Mouse (Mus musculus) forebrain, embryonic 14.5 days (tissue): ENCODE data around the gene H2-M10.2. TPM values are rescaled to one million over a fixed set of nuclear protein-coding genes. Genes with fewer than 3 reads are reported as not detected.
"Not testable (repeated sequence)": the region's sequence is repeated elsewhere in the genome, so short reads cannot be mapped to it uniquely, and the experiment has no call there.

Experiments
- ATAC-seq: fragments of 200-750 bp; cut with Nextera tagmentation; 2 replicates; pipeline ENCODE4 v1.8.0; 2017; ENCODE audit warnings: mild to moderate bottlenecking, moderate library complexity
- DNase-seq: peaks from one replicate; pipeline ENCODE4 v3.0.0-alpha.2; 2015; ENCODE audit warnings: low spot score
- H3K27ac ChIP-seq: fragments of 300-500 bp; sonication (generic); 2 replicates; pipeline ENCODE4 v1.5.1; 2014; ENCODE audit warnings: low read depth, mild to moderate bottlenecking, control low read depth, low read length, moderate library complexity
- H3K27me3 ChIP-seq: fragments of 300-500 bp; sonication (generic); replicated peaks from 2 replicates; pipeline ENCODE4 v1.6.1; 2014; ENCODE audit warnings: low read length, control low read depth, mixed read lengths; ENCODE audit not compliant: control insufficient read depth, insufficient read depth
- H3K36me3 ChIP-seq: fragments of 300-500 bp; sonication (generic); 2 replicates; pipeline ENCODE4 v1.6.1; 2014; ENCODE audit warnings: low read length, control low read depth; ENCODE audit not compliant: control insufficient read depth, insufficient read depth
- H3K4me1 ChIP-seq: fragments of 300-500 bp; sonication (generic); 2 replicates; pipeline ENCODE4 v1.6.1; 2014; ENCODE audit warnings: antibody characterized with exemption, low read length, control low read depth; ENCODE audit not compliant: control insufficient read depth, insufficient read depth
- H3K4me2 ChIP-seq: fragments of 300-500 bp; sonication (generic); 2 replicates; pipeline ENCODE4 v1.6.1; 2014; ENCODE audit warnings: mild to moderate bottlenecking, control low read depth, low read length
- H3K4me3 ChIP-seq: fragments of 300-500 bp; sonication (generic); 2 replicates; pipeline ENCODE4 v1.5.1; 2014; ENCODE audit warnings: low read depth, low read length, control low read depth
- H3K9ac ChIP-seq: fragments of 300-500 bp; sonication (generic); 2 replicates; pipeline ENCODE4 v1.6.1; 2014; ENCODE audit warnings: mild to moderate bottlenecking, low read length, control low read depth, moderate library complexity
- H3K9me3 ChIP-seq: fragments of 300-500 bp; sonication (generic); replicated peaks from 2 replicates; pipeline ENCODE4 v1.6.1; 2016; ENCODE audit warnings: low read length, control low read depth, mixed read lengths; ENCODE audit not compliant: control insufficient read depth
- WGBS: fragments of 180-500 bp; shearing (Covaris S2); extraction: QIAGEN DNeasy Blood & Tissue Kit; methylation state at CpG from one replicate; pipeline ENCODE4 v1.1.7; 2014; 5-methylcytosine and 5-hydroxymethylcytosine counted together
- polyA plus RNA-seq: library from polyadenylated mRNA; unstranded; fragments of >200 nt; fragmentation: Nextera tagmentation; extraction: Ambion mirVana; gene quantifications from 2 replicates; pipeline ENCODE4 v1.2.1, GENCODE M21; 2014

H2-M10.2 gene
- polyA plus RNA-seq, 1 experiment from 2014 or later = not detected

GRCm38 (mm10) chr17:36237321-36237921 is 48.9 kb downstream of the H2-M10.2 start:
- DNase-seq (peak; percentile 14), ATAC-seq (no peak; the same call in 1 of the 2 replicates)
- Histone ChIP-seq H3K27ac (no peak overlapping the region), H3K4me3 (peak overlapping the region; percentile 26), H3K4me1 (no peaks in the 10 kb centered on the region), H3K27me3 (peaks cover 17% of the 10 kb centered on the region), H3K36me3 (no peaks in the 10 kb centered on the region), H3K9ac (peak overlapping the region; percentile 43), H3K9me3 (no peaks in the 10 kb centered on the region), H3K4me2 (peak overlapping the region; percentile 45)
- WGBS = 2% methylated on average over 27 of the region's 27 CpGs

- DNase-seq, H3K9ac ChIP-seq, H3K27ac ChIP-seq, H3K9me3 ChIP-seq, H3K36me3 ChIP-seq, H3K4me2 ChIP-seq, H3K4me1 ChIP-seq, ATAC-seq, H3K4me3 ChIP-seq: not testable (repeated sequence)
- WGBS = 13% methylated on average over 8 of the region's 9 CpGs
- H3K27me3 ChIP-seq = peaks cover 18% of the 10 kb centered on the region
Observed at GRCm38 (mm10) chr17:36235300-36235699, 51.0 kb downstream of the H2-M10.2 start.

Other genes starting within 250 kb of the H2-M10.2 start
- gene H2-T22, start 243.7 kb downstream of the H2-M10.2 start, polyA plus RNA-seq = 6.2 and 7.1 TPM in 2 replicates
- gene Gm6034, start 243.5 kb downstream of the H2-M10.2 start, polyA plus RNA-seq = not detected in 2 replicates
- gene Gm11127, start 228.1 kb downstream of the H2-M10.2 start, polyA plus RNA-seq = not detected in 2 replicates
- gene Gm19684, start 164.8 kb downstream of the H2-M10.2 start, polyA plus RNA-seq = not detected in 2 replicates
- not detected in 2 replicates for gene Gm7030, start 157.1 kb downstream of the H2-M10.2 start, polyA plus RNA-seq
- gene Gm8909, start 118.0 kb downstream of the H2-M10.2 start, polyA plus RNA-seq = not detected in 2 replicates
- gene H2-T3, start 96.2 kb downstream of the H2-M10.2 start, polyA plus RNA-seq = not detected in 2 replicates
- gene Rpp21, start 28.4 kb downstream of the H2-M10.2 start, polyA plus RNA-seq = 103 and 128 TPM in 2 replicates
- gene Trim39, start 14.2 kb downstream of the H2-M10.2 start, polyA plus RNA-seq = 13.3 and 15.2 TPM in 2 replicates
- not detected in 2 replicates for gene H2-M10.1, start 39.7 kb upstream of the H2-M10.2 start, polyA plus RNA-seq
- gene H2-M10.3, start 81.9 kb upstream of the H2-M10.2 start, polyA plus RNA-seq = not detected in 2 replicates
- not detected in 2 replicates for gene H2-M10.4, start 175.8 kb upstream of the H2-M10.2 start, polyA plus RNA-seq